Mouse (Mus musculus): ENCODE measurements at regions not wholly inside any gene's neighbourhood (a gene's known extent, or its start where the extent isn't known, plus 50 kb on each side); places are given as distances from the start of the nearest gene placed in this dataset.

GRCm38 (mm10) chr17:26360711-26361110 lies 53.9 kb upstream of the Neurl1b start:
- ATAC-seq (ENCODE audit: low FRiP score) = no peak

GRCm38 (mm10) chr17:26361420-26361819 lies 53.2 kb upstream of the Neurl1b start:
- no peak overlapping the region for H3K4me2 ChIP-seq (ENCODE audit: low read depth, low read length, poor library complexity, severe bottlenecking)
- WGBS = 81% methylated on average over 7 of the region's 7 CpGs
- no peak overlapping the region for H3K9ac ChIP-seq (replicated peaks; ENCODE audit: low read length, poor library complexity, severe bottlenecking)
- H3K36me3 ChIP-seq (ENCODE audit: insufficient read depth, low read length) = no peaks in the 10 kb centered on the region
- no peaks in the 10 kb centered on the region for H3K27me3 ChIP-seq (ENCODE audit: insufficient read depth, low read length)
- H3K27ac ChIP-seq (ENCODE audit: low read depth, low read length) = no peak overlapping the region
- ATAC-seq (ENCODE audit: low FRiP score) = no peak
- no peak for DNase-seq (ENCODE audit: low spot score)
- H3K9me3 ChIP-seq (ENCODE audit: low read length) = no peaks in the 10 kb centered on the region
- H3K4me1 ChIP-seq (ENCODE audit: insufficient read depth, low read length) = peaks cover 4% of the 10 kb centered on the region; the same call in 1 of the 2 replicates
- H3K4me3 ChIP-seq (ENCODE audit: low read depth, low read length) = no peak overlapping the region
- TF ChIP-seq CTCF (IDR thresholded peaks at IDR 0.05) = no peak

More at GRCm38 (mm10) chr17:26360711-26361110, 53.9 kb upstream of the Neurl1b start:
- Histone ChIP-seq H3K9ac (replicated peaks; ENCODE audit: low read length, poor library complexity, severe bottlenecking) (no peak overlapping the region), H3K27ac (ENCODE audit: low read depth, low read length) (no peak overlapping the region), H3K4me3 (ENCODE audit: low read depth, low read length) (no peak overlapping the region), H3K4me2 (ENCODE audit: low read depth, low read length, poor library complexity, severe bottlenecking) (no peak overlapping the region), H3K4me1 (ENCODE audit: insufficient read depth, low read length) (peaks cover 4% of the 10 kb centered on the region; the same call in 1 of the 2 replicates), H3K27me3 (ENCODE audit: insufficient read depth, low read length) (no peaks in the 10 kb centered on the region), H3K36me3 (ENCODE audit: insufficient read depth, low read length) (no peaks in the 10 kb centered on the region), H3K9me3 (ENCODE audit: low read length) (no peaks in the 10 kb centered on the region)
- DNase-seq (ENCODE audit: low spot score) = no peak
- WGBS = 83% methylated on average over 6 of the region's 6 CpGs
- no peak for TF ChIP-seq CTCF (IDR thresholded peaks at IDR 0.05)

- DNase-seq (ENCODE audit: low spot score) (peak; percentile 69), ATAC-seq (ENCODE audit: low FRiP score) (no peak)
- no peaks in the 10 kb centered on the region for H3K36me3 ChIP-seq (ENCODE audit: insufficient read depth, low read length)
- no peak overlapping the region for H3K9ac ChIP-seq (replicated peaks; ENCODE audit: low read length, poor library complexity, severe bottlenecking)
- no peaks in the 10 kb centered on the region for H3K9me3 ChIP-seq (ENCODE audit: low read length)
- no peak overlapping the region for H3K4me2 ChIP-seq (ENCODE audit: low read depth, low read length, poor library complexity, severe bottlenecking)
- 32% methylated on average over 2 of the region's 3 CpGs for WGBS
- no peak for TF ChIP-seq CTCF (IDR thresholded peaks at IDR 0.05)
- H3K27ac ChIP-seq (ENCODE audit: low read depth, low read length) = no peak overlapping the region
- no peak overlapping the region for H3K4me3 ChIP-seq (ENCODE audit: low read depth, low read length)
- peaks cover 4% of the 10 kb centered on the region; the same call in 1 of the 2 replicates for H3K4me1 ChIP-seq (ENCODE audit: insufficient read depth, low read length)
- no peaks in the 10 kb centered on the region for H3K27me3 ChIP-seq (ENCODE audit: insufficient read depth, low read length)
These were observed 52.6 kb upstream of the Neurl1b start for GRCm38 (mm10) chr17:26361992-26362391.

GRCm38 (mm10) chr17:26362586-26363361 lies 51.9 kb upstream of the Neurl1b start:
- Histone ChIP-seq H3K4me1 (ENCODE audit: insufficient read depth, low read length) (peaks cover 4% of the 10 kb centered on the region; the same call in 1 of the 2 replicates), H3K27me3 (ENCODE audit: insufficient read depth, low read length) (no peaks in the 10 kb centered on the region), H3K4me2 (ENCODE audit: low read depth, low read length, poor library complexity, severe bottlenecking) (no peak overlapping the region), H3K9me3 (ENCODE audit: low read length) (no peaks in the 10 kb centered on the region), H3K4me3 (ENCODE audit: low read depth, low read length) (no peak overlapping the region), H3K27ac (ENCODE audit: low read depth, low read length) (no peak overlapping the region), H3K9ac (replicated peaks; ENCODE audit: low read length, poor library complexity, severe bottlenecking) (no peak overlapping the region), H3K36me3 (ENCODE audit: insufficient read depth, low read length) (no peaks in the 10 kb centered on the region)
- DNase-seq (ENCODE audit: low spot score) (no peak), ATAC-seq (ENCODE audit: low FRiP score) (no peak)
- TF ChIP-seq CTCF (IDR thresholded peaks at IDR 0.05) = peak; percentile 41
- 53% methylated on average over 12 of the region's 12 CpGs for WGBS

- Histone ChIP-seq H3K4me3 (ENCODE audit: low read depth, low read length) (no peak overlapping the region), H3K4me2 (ENCODE audit: low read depth, low read length, poor library complexity, severe bottlenecking) (no peak overlapping the region), H3K9ac (replicated peaks; ENCODE audit: low read length, poor library complexity, severe bottlenecking) (no peak overlapping the region), H3K27ac (ENCODE audit: low read depth, low read length) (no peak overlapping the region), H3K27me3 (ENCODE audit: insufficient read depth, low read length) (no peaks in the 10 kb centered on the region), H3K9me3 (ENCODE audit: low read length) (no peaks in the 10 kb centered on the region), H3K4me1 (ENCODE audit: insufficient read depth, low read length) (peaks cover 4% of the 10 kb centered on the region; the same call in 1 of the 2 replicates), H3K36me3 (ENCODE audit: insufficient read depth, low read length) (no peaks in the 10 kb centered on the region)
- DNase-seq (ENCODE audit: low spot score) (no peak), ATAC-seq (ENCODE audit: low FRiP score) (no peak)
- no peak for TF ChIP-seq CTCF (IDR thresholded peaks at IDR 0.05)
- WGBS = 68% methylated on average over 5 of the region's 5 CpGs
These were observed 50.6 kb upstream of the Neurl1b start for GRCm38 (mm10) chr17:26363853-26364532.

All from midbrain, postnatal 0 days (tissue).